Mouse (Mus musculus): ENCODE results near the gene Ywhag. TPM values are rescaled to one million over a fixed set of nuclear protein-coding genes. Genes with fewer than 3 reads are reported as not detected.

Ywhag gene
- polyA plus RNA-seq, 1 experiment from 2014 or later: 1,054 TPM

- no peaks in the 10 kb centered on the region for H3K27me3 ChIP-seq (ENCODE audit: control insufficient read depth, insufficient read depth, low read depth, low read length)
- H3K9ac ChIP-seq (ENCODE audit: low read depth, low read length): peak overlapping the region; percentile 58
- 8% methylated on average over 28 of the region's 28 CpGs for WGBS
- H3K27ac ChIP-seq (ENCODE audit: low read length): peak overlapping the region; percentile 87
- H3K9me3 ChIP-seq (replicated peaks; ENCODE audit: control insufficient read depth, low read length, poor library complexity, severe bottlenecking): no peaks in the 10 kb centered on the region
- peak; percentile 80 for ATAC-seq
- peak overlapping the region; percentile 61 for H3K4me2 ChIP-seq (ENCODE audit: low read length)
- H3K4me1 ChIP-seq (ENCODE audit: control insufficient read depth, insufficient read depth, low read length): peaks cover 14% of the 10 kb centered on the region; the same call in 1 of the 2 replicates
- H3K4me3 ChIP-seq (ENCODE audit: low read depth, low read length): peak overlapping the region; percentile 34
- H3K36me3 ChIP-seq (ENCODE audit: control insufficient read depth, insufficient read depth, low read length): no peaks in the 10 kb centered on the region
These were observed 23.0 kb upstream of the Ywhag start for GRCm38 (mm10) chr5:135957207-135957974.

- Histone ChIP-seq H3K4me3 (ENCODE audit: low read depth, low read length) (peak overlapping the region; percentile 34; the same call in 1 of the 2 replicates), H3K27ac (ENCODE audit: low read length) (peak overlapping the region; percentile 87), H3K4me1 (ENCODE audit: control insufficient read depth, insufficient read depth, low read length) (peaks cover 12% of the 10 kb centered on the region; the same call in 1 of the 2 replicates), H3K9me3 (replicated peaks; ENCODE audit: control insufficient read depth, low read length, poor library complexity, severe bottlenecking) (no peaks in the 10 kb centered on the region), H3K27me3 (ENCODE audit: control insufficient read depth, insufficient read depth, low read depth, low read length) (no peaks in the 10 kb centered on the region), H3K36me3 (ENCODE audit: control insufficient read depth, insufficient read depth, low read length) (no peaks in the 10 kb centered on the region), H3K9ac (ENCODE audit: low read depth, low read length) (peak overlapping the region; percentile 58), H3K4me2 (ENCODE audit: low read length) (peak overlapping the region; percentile 61)
- WGBS: 81% methylated on average over 9 of the region's 9 CpGs
- no peak for ATAC-seq
These were observed 22.1 kb upstream of the Ywhag start for GRCm38 (mm10) chr5:135956300-135957206.

- no peaks in the 10 kb centered on the region for H3K9me3 ChIP-seq (replicated peaks; ENCODE audit: control insufficient read depth, low read length, poor library complexity, severe bottlenecking)
- no peak for ATAC-seq
- H3K4me2 ChIP-seq (ENCODE audit: low read length): no peak overlapping the region
- no peaks in the 10 kb centered on the region for H3K27me3 ChIP-seq (ENCODE audit: control insufficient read depth, insufficient read depth, low read depth, low read length)
- WGBS: 97% methylated on average over 2 of the region's 2 CpGs
- H3K36me3 ChIP-seq (ENCODE audit: control insufficient read depth, insufficient read depth, low read length): no peaks in the 10 kb centered on the region
- no peak overlapping the region for H3K9ac ChIP-seq (ENCODE audit: low read depth, low read length)
- no peak overlapping the region for H3K27ac ChIP-seq (ENCODE audit: low read length)
- no peak overlapping the region for H3K4me3 ChIP-seq (ENCODE audit: low read depth, low read length)
- H3K4me1 ChIP-seq (ENCODE audit: control insufficient read depth, insufficient read depth, low read length): peaks cover 7% of the 10 kb centered on the region; the same call in 1 of the 2 replicates
These were observed 18.4 kb upstream of the Ywhag start for GRCm38 (mm10) chr5:135952830-135953229.

- H3K9ac ChIP-seq (ENCODE audit: low read depth, low read length): no peak overlapping the region
- H3K36me3 ChIP-seq (ENCODE audit: control insufficient read depth, insufficient read depth, low read length): no peaks in the 10 kb centered on the region
- H3K9me3 ChIP-seq (replicated peaks; ENCODE audit: control insufficient read depth, low read length, poor library complexity, severe bottlenecking): no peaks in the 10 kb centered on the region
- H3K4me1 ChIP-seq (ENCODE audit: control insufficient read depth, insufficient read depth, low read length): peaks cover 1% of the 10 kb centered on the region; the same call in 1 of the 2 replicates
- 91% methylated on average over 2 of the region's 2 CpGs for WGBS
- no peak for ATAC-seq
- H3K27ac ChIP-seq (ENCODE audit: low read length): no peak overlapping the region
- no peak overlapping the region for H3K4me2 ChIP-seq (ENCODE audit: low read length)
- H3K27me3 ChIP-seq (ENCODE audit: control insufficient read depth, insufficient read depth, low read depth, low read length): no peaks in the 10 kb centered on the region
- H3K4me3 ChIP-seq (ENCODE audit: low read depth, low read length): no peak overlapping the region
These were observed 17.2 kb upstream of the Ywhag start for GRCm38 (mm10) chr5:135951660-135952059.

GRCm38 (mm10) chr5:135950710-135951412, 16.4 kb upstream of the Ywhag start:
- no peak overlapping the region for H3K4me3 ChIP-seq (ENCODE audit: low read depth, low read length)
- no peaks in the 10 kb centered on the region for H3K36me3 ChIP-seq (ENCODE audit: control insufficient read depth, insufficient read depth, low read length)
- H3K27ac ChIP-seq (ENCODE audit: low read length): no peak overlapping the region
- 90% methylated on average over 11 of the region's 11 CpGs for WGBS
- no peak overlapping the region for H3K9ac ChIP-seq (ENCODE audit: low read depth, low read length)
- H3K9me3 ChIP-seq (replicated peaks; ENCODE audit: control insufficient read depth, low read length, poor library complexity, severe bottlenecking): no peaks in the 10 kb centered on the region
- ATAC-seq: no peak
- no peak overlapping the region for H3K4me2 ChIP-seq (ENCODE audit: low read length)
- no peaks in the 10 kb centered on the region for H3K27me3 ChIP-seq (ENCODE audit: control insufficient read depth, insufficient read depth, low read depth, low read length)
- H3K4me1 ChIP-seq (ENCODE audit: control insufficient read depth, insufficient read depth, low read length): peaks cover 2% of the 10 kb centered on the region; the same call in 1 of the 2 replicates

- 72% methylated on average over 5 of the region's 5 CpGs for WGBS
- Histone ChIP-seq H3K9me3 (replicated peaks; ENCODE audit: control insufficient read depth, low read length, poor library complexity, severe bottlenecking) (no peaks in the 10 kb centered on the region), H3K36me3 (ENCODE audit: control insufficient read depth, insufficient read depth, low read length) (no peaks in the 10 kb centered on the region), H3K27ac (ENCODE audit: low read length) (no peak overlapping the region), H3K4me3 (ENCODE audit: low read depth, low read length) (no peak overlapping the region), H3K4me1 (ENCODE audit: control insufficient read depth, insufficient read depth, low read length) (peaks cover 5% of the 10 kb centered on the region; the same call in 1 of the 2 replicates), H3K27me3 (ENCODE audit: control insufficient read depth, insufficient read depth, low read depth, low read length) (no peaks in the 10 kb centered on the region), H3K9ac (ENCODE audit: low read depth, low read length) (no peak overlapping the region), H3K4me2 (ENCODE audit: low read length) (no peak overlapping the region)
- ATAC-seq: no peak
These were observed 12.2 kb upstream of the Ywhag start for GRCm38 (mm10) chr5:135946621-135947020.

GRCm38 (mm10) chr5:135945916-135946408, 11.5 kb upstream of the Ywhag start:
- Histone ChIP-seq H3K4me1 (ENCODE audit: control insufficient read depth, insufficient read depth, low read length) (peaks cover 5% of the 10 kb centered on the region; the same call in 1 of the 2 replicates), H3K27me3 (ENCODE audit: control insufficient read depth, insufficient read depth, low read depth, low read length) (no peaks in the 10 kb centered on the region), H3K9me3 (replicated peaks; ENCODE audit: control insufficient read depth, low read length, poor library complexity, severe bottlenecking) (no peaks in the 10 kb centered on the region), H3K4me2 (ENCODE audit: low read length) (peak overlapping the region; percentile 33), H3K4me3 (ENCODE audit: low read depth, low read length) (no peak overlapping the region), H3K9ac (ENCODE audit: low read depth, low read length) (peak overlapping the region; percentile 41; the same call in 1 of the 2 replicates), H3K27ac (ENCODE audit: low read length) (no peak overlapping the region), H3K36me3 (ENCODE audit: control insufficient read depth, insufficient read depth, low read length) (no peaks in the 10 kb centered on the region)
- no peak for ATAC-seq
- 38% methylated on average over 10 of the region's 10 CpGs for WGBS

GRCm38 (mm10) chr5:135942710-135943109, 8.3 kb upstream of the Ywhag start:
- no peak for ATAC-seq
- H3K4me1 ChIP-seq (ENCODE audit: control insufficient read depth, insufficient read depth, low read length): peaks cover 5% of the 10 kb centered on the region; the same call in 1 of the 2 replicates

More at GRCm38 (mm10) chr5:135942710-135943109, 8.3 kb upstream of the Ywhag start:
- H3K4me3 ChIP-seq (ENCODE audit: low read depth, low read length): no peak overlapping the region
- H3K9ac ChIP-seq (ENCODE audit: low read depth, low read length): no peak overlapping the region
- 70% methylated on average over 6 of the region's 6 CpGs for WGBS
- no peaks in the 10 kb centered on the region for H3K36me3 ChIP-seq (ENCODE audit: control insufficient read depth, insufficient read depth, low read length)
- no peak overlapping the region for H3K27ac ChIP-seq (ENCODE audit: low read length)
- H3K9me3 ChIP-seq (replicated peaks; ENCODE audit: control insufficient read depth, low read length, poor library complexity, severe bottlenecking): no peaks in the 10 kb centered on the region
- H3K27me3 ChIP-seq (ENCODE audit: control insufficient read depth, insufficient read depth, low read depth, low read length): no peaks in the 10 kb centered on the region
- H3K4me2 ChIP-seq (ENCODE audit: low read length): no peak overlapping the region
